Mouse (Mus musculus) MEL (cell line): Measurements from ENCODE around the gene Fam71a.

Source experiments
- BHLHE40 ChIP-seq: IDR thresholded peaks from 2 replicates; pipeline ENCODE4 v1.6.1; 2012; ENCODE audit warnings: low read depth, mild to moderate bottlenecking, inconsistent platforms, low read length, improper control_type of control experiment, borderline replicate concordance
- CHD1 ChIP-seq: IDR thresholded peaks from 2 replicates; pipeline ENCODE4 v1.6.1; 2012; ENCODE audit warnings: low read depth, mild to moderate bottlenecking, inconsistent platforms, low read length, improper control_type of control experiment
- CHD2 ChIP-seq: IDR thresholded peaks from 2 replicates; pipeline ENCODE4 v1.6.1; 2011; ENCODE audit warnings: low read length, improper control_type of control experiment
- CTCF ChIP-seq, 3 experiments: IDR thresholded peaks in 2 of 3; conservative IDR thresholded peaks in 1 of 3; 2 replicates each; pipeline ENCODE4 v1.5.1; 2011 to 2012; ENCODE audit warnings: low read length in 3 of 3, low read depth in 2 of 3, mild to moderate bottlenecking in 2 of 3, improper control_type of control experiment in 1 of 3, inconsistent platforms in 1 of 3, mixed read lengths in 1 of 3, moderate library complexity in 1 of 3; ENCODE audit not compliant: control insufficient read depth in 1 of 3, insufficient read depth in 1 of 3, poor library complexity in 1 of 3, severe bottlenecking in 1 of 3
- EP300 ChIP-seq, 2 experiments: IDR thresholded peaks; 2 replicates each; pipeline ENCODE4 v1.6.1; 2011; ENCODE audit warnings: improper control_type of control experiment in 2 of 2, low read length in 2 of 2, low read depth in 1 of 2, mild to moderate bottlenecking in 1 of 2
- GATA1 ChIP-seq: IDR thresholded peaks from 2 replicates; pipeline ENCODE4 v1.6.1; 2011; ENCODE audit warnings: low read depth, low read length, improper control_type of control experiment
- POLR2A ChIP-seq, 2 experiments: IDR thresholded peaks; 2 replicates each; pipeline ENCODE4 v1.6.1; 2011 to 2012; ENCODE audit warnings: low read length in 2 of 2, mild to moderate bottlenecking in 2 of 2, control low read depth in 1 of 2, improper control_type of control experiment in 1 of 2, low read depth in 1 of 2, moderate library complexity in 1 of 2; ENCODE audit not compliant: control insufficient read depth in 1 of 2, insufficient read depth in 1 of 2, poor library complexity in 1 of 2

GRCm38 (mm10) chr1:191180397-191180796, 15.8 kb upstream of the Fam71a start:
- TF ChIP-seq EP300 (IDR thresholded peaks at IDR 0.05; ENCODE audit: low read depth in 1 of 2, low read length in 2 of 2) (no peak), CHD1 (no peak), BHLHE40 (no peak), CTCF (IDR thresholded peaks at IDR 0.05 in 2 of 3, conservative IDR thresholded peaks at IDR 0.05 in 1 of 3; ENCODE audit: control insufficient read depth in 1 of 3, insufficient read depth in 1 of 3, low read depth in 2 of 3, low read length in 3 of 3, poor library complexity in 1 of 3, severe bottlenecking in 1 of 3) (no peak), POLR2A (IDR thresholded peaks at IDR 0.05; ENCODE audit: control insufficient read depth in 1 of 2, insufficient read depth in 1 of 2, low read depth in 1 of 2, low read length in 2 of 2, poor library complexity in 1 of 2) (no peak), CHD2 (no peak), GATA1 (no peak)
